Mouse (Mus musculus): ENCODE results near the gene D630039A03Rik. TPM values are rescaled to one million over a fixed set of nuclear protein-coding genes. Genes with fewer than 3 reads are reported as not detected.

The D630039A03Rik gene
- not detected for total RNA-seq (2021)
- long read RNA-seq, experiment 1: 0 reads
- long read RNA-seq, experiment 2: 0 reads

- DNase-seq: no peak
- intact Hi-C loops (cut with DNase I): no loop called here
Measured at GRCm38 (mm10) chr4:57916201-57916661, at the start of gene D630039A03Rik. D630039A03Rik (minus strand) TSS chr4:57916297.

- DNase-seq: no peak
- intact Hi-C loops (cut with DNase I): no loop called here
Measured at GRCm38 (mm10) chr4:57965516-57965915, 49.4 kb upstream of the D630039A03Rik start.

GRCm38 (mm10) chr4:57964143-57964542, 48.0 kb upstream of the D630039A03Rik start:
- intact Hi-C loops (cut with DNase I): no loop called here
- DNase-seq: no peak

- intact Hi-C loops (cut with DNase I): loop anchor here (5.0 kb wide), 1 partner anchor 118 kb away; no protein-coding TSS in a partner anchor
Measured at GRCm38 (mm10) chr4:57959056-57959455, 43.0 kb upstream of the D630039A03Rik start.

GRCm38 (mm10) chr4:57958098-57958497, 42.0 kb upstream of the D630039A03Rik start:
- DNase-seq: no peak
- intact Hi-C loops (cut with DNase I): loop anchor here (5.0 kb wide), 1 partner anchor 119 kb away; no protein-coding TSS in a partner anchor

More at GRCm38 (mm10) chr4:57959056-57959455, 43.0 kb upstream of the D630039A03Rik start:
- no peak for DNase-seq

GRCm38 (mm10) chr4:57957200-57958085, 41.3 kb upstream of the D630039A03Rik start:
- DNase-seq: no peak
- intact Hi-C loops (cut with DNase I): loop anchor here (5.0 kb wide), 1 partner anchor 120 kb away; no protein-coding TSS in a partner anchor

- intact Hi-C loops (cut with DNase I): loop anchor here (5.0 kb wide), 1 partner anchor 121 kb away; no protein-coding TSS in a partner anchor
- peak; percentile 98 to 99 for DNase-seq
Measured at GRCm38 (mm10) chr4:57956029-57956960, 40.2 kb upstream of the D630039A03Rik start, which contains the start of gene Txn1. Txn1 (minus strand) TSS chr4:57956411.

- intact Hi-C loops (cut with DNase I): loop anchor here (5.0 kb wide), 1 partner anchor 122 kb away; no protein-coding TSS in a partner anchor
- DNase-seq: peak; percentile 55 to 66
Measured at GRCm38 (mm10) chr4:57955544-57955958, 39.5 kb upstream of the D630039A03Rik start.

- no peak for DNase-seq
- intact Hi-C loops (cut with DNase I): loop anchor here (5.0 kb wide), 1 partner anchor 122 kb away; no protein-coding TSS in a partner anchor
Measured at GRCm38 (mm10) chr4:57954991-57955390, 38.9 kb upstream of the D630039A03Rik start.

- intact Hi-C loops (cut with DNase I): no loop called here
Measured at GRCm38 (mm10) chr4:57954580-57954979, 38.5 kb upstream of the D630039A03Rik start.

GRCm38 (mm10) chr4:57953796-57954195, 37.7 kb upstream of the D630039A03Rik start:
- DNase-seq: no peak
- intact Hi-C loops (cut with DNase I): no loop called here

More at GRCm38 (mm10) chr4:57954580-57954979, 38.5 kb upstream of the D630039A03Rik start:
- no peak for DNase-seq

- intact Hi-C loops (cut with DNase I): no loop called here
- DNase-seq: no peak
Measured at GRCm38 (mm10) chr4:57952891-57953290, 36.8 kb upstream of the D630039A03Rik start.

GRCm38 (mm10) chr4:57952416-57952815, 36.3 kb upstream of the D630039A03Rik start:
- intact Hi-C loops (cut with DNase I): no loop called here

GRCm38 (mm10) chr4:57949866-57950265, 33.8 kb upstream of the D630039A03Rik start:
- intact Hi-C loops (cut with DNase I): no loop called here
- DNase-seq: no peak

More at GRCm38 (mm10) chr4:57952416-57952815, 36.3 kb upstream of the D630039A03Rik start:
- no peak for DNase-seq

- intact Hi-C loops (cut with DNase I): no loop called here
- DNase-seq: no peak
Measured at GRCm38 (mm10) chr4:57947476-57947875, 31.4 kb upstream of the D630039A03Rik start.

- DNase-seq: no peak
- intact Hi-C loops (cut with DNase I): no loop called here
Measured at GRCm38 (mm10) chr4:57947036-57947435, 30.9 kb upstream of the D630039A03Rik start.

GRCm38 (mm10) chr4:57942892-57943291, 26.8 kb upstream of the D630039A03Rik start:
- intact Hi-C loops (cut with DNase I): no loop called here
- DNase-seq: no peak

GRCm38 (mm10) chr4:57940631-57941030, 24.5 kb upstream of the D630039A03Rik start:
- no peak for DNase-seq
- intact Hi-C loops (cut with DNase I): no loop called here

GRCm38 (mm10) chr4:57937292-57937691, 21.2 kb upstream of the D630039A03Rik start:
- intact Hi-C loops (cut with DNase I): no loop called here
- no peak for DNase-seq

GRCm38 (mm10) chr4:57934181-57934580, 18.1 kb upstream of the D630039A03Rik start:
- intact Hi-C loops (cut with DNase I): no loop called here
- no peak for DNase-seq

Data from gastrocnemius, postnatal 36 days (tissue).